Mouse (Mus musculus): ENCODE measurements around the gene Arhgef2.

GRCm38 (mm10) chr3:88639239-88639638 lies 33.5 kb downstream of the Arhgef2 start:
- TF ChIP-seq POLR2A (IDR thresholded peaks at IDR 0.05; ENCODE audit: borderline replicate concordance, low read depth, low read length) (no peak), CTCF (IDR thresholded peaks at IDR 0.05; ENCODE audit: low read depth, low read length) (no peak)
